Mouse (Mus musculus): ENCODE results near the gene Ano1. TPM values are rescaled to one million over a fixed set of nuclear protein-coding genes. Genes with fewer than 3 reads are reported as not detected.
A peak's percentile ranks its signal among the peaks of the same experiment; 100 is the strongest.

Ano1 gene
- polyA plus RNA-seq, 1 experiment from 2014 or later, result 13.0 TPM

- Histone ChIP-seq H3K9me3 (no peaks in the 10 kb centered on the region), H3K36me3 (replicated peaks) (no peaks in the 10 kb centered on the region), H3K27ac (no peak overlapping the region), H3K4me2 (no peak overlapping the region), H3K4me1 (peaks cover 21% of the 10 kb centered on the region), H3K27me3 (replicated peaks) (no peaks in the 10 kb centered on the region), H3K4me3 (no peak overlapping the region), H3K9ac (no peak overlapping the region)
- no peak for ATAC-seq (replicated peaks)
- 7% methylated on average over 6 of the region's 6 CpGs for WGBS
These were observed 166.1 kb downstream of the Ano1 start for GRCm38 (mm10) chr7:144585648-144586047.

- Histone ChIP-seq H3K9ac (no peak overlapping the region), H3K36me3 (replicated peaks) (peaks cover 16% of the 10 kb centered on the region; the same call in 1 of the 2 replicates), H3K27me3 (replicated peaks) (no peaks in the 10 kb centered on the region), H3K4me2 (no peak overlapping the region), H3K4me3 (no peak overlapping the region), H3K9me3 (no peaks in the 10 kb centered on the region), H3K27ac (no peak overlapping the region), H3K4me1 (peaks cover 22% of the 10 kb centered on the region)
- no peak for ATAC-seq (replicated peaks)
- 3% methylated on average over 4 of the region's 4 CpGs for WGBS
These were observed 168.2 kb downstream of the Ano1 start for GRCm38 (mm10) chr7:144583619-144584018.

- peak within 1 kb of the TSS; percentile 82 for H3K4me2 ChIP-seq
These were observed 169.3 kb downstream of the Ano1 start, which contains the start of gene Fadd for GRCm38 (mm10) chr7:144582284-144582980. Fadd (minus strand) TSS chr7:144582463.

GRCm38 (mm10) chr7:144581559-144582283 is 170.1 kb downstream of the Ano1 start:
- WGBS, result under 1% methylated on average over 43 of the region's 43 CpGs
- peak overlapping the region; percentile 92 for H3K4me3 ChIP-seq
- peak overlapping the region; percentile 91 for H3K27ac ChIP-seq
- H3K27me3 ChIP-seq (replicated peaks), result no peaks in the 10 kb centered on the region
- ATAC-seq (replicated peaks), result peak; percentile 85
- peaks cover 16% of the 10 kb centered on the region; the same call in 1 of the 2 replicates for H3K36me3 ChIP-seq (replicated peaks)
- peaks cover 22% of the 10 kb centered on the region for H3K4me1 ChIP-seq
- H3K9me3 ChIP-seq, result no peaks in the 10 kb centered on the region
- peak overlapping the region; percentile 82 for H3K4me2 ChIP-seq
- H3K9ac ChIP-seq, result peak overlapping the region; percentile 85

More at GRCm38 (mm10) chr7:144582284-144582980, 169.3 kb downstream of the Ano1 start, which contains the start of gene Fadd:
- ATAC-seq (replicated peaks), result peak; percentile 91
- Histone ChIP-seq H3K9me3 (no peaks in the 10 kb centered on the region), H3K36me3 (replicated peaks) (peaks cover 16% of the 10 kb centered on the region; the same call in 1 of the 2 replicates), H3K4me1 (peaks cover 22% of the 10 kb centered on the region), H3K9ac (peak within 1 kb of the TSS; percentile 85), H3K27ac (peak within 1 kb of the TSS; percentile 91), H3K4me3 (peak within 1 kb of the TSS; percentile 92), H3K27me3 (replicated peaks) (no peaks in the 10 kb centered on the region)
- WGBS, result 1% methylated on average over 34 of the region's 34 CpGs

GRCm38 (mm10) chr7:144577876-144578275 is 173.9 kb downstream of the Ano1 start:
- no peak overlapping the region for H3K27ac ChIP-seq
- H3K4me3 ChIP-seq, result no peak overlapping the region
- H3K9ac ChIP-seq, result no peak overlapping the region
- no peaks in the 10 kb centered on the region for H3K9me3 ChIP-seq
- peaks cover 16% of the 10 kb centered on the region; the same call in 1 of the 2 replicates for H3K36me3 ChIP-seq (replicated peaks)
- ATAC-seq (replicated peaks), result no peak
- no peaks in the 10 kb centered on the region for H3K27me3 ChIP-seq (replicated peaks)
- peaks cover 15% of the 10 kb centered on the region for H3K4me1 ChIP-seq
- no peak overlapping the region for H3K4me2 ChIP-seq
- WGBS, result 92% methylated on average over 5 of the region's 5 CpGs

GRCm38 (mm10) chr7:144572234-144572633 is 179.5 kb downstream of the Ano1 start:
- WGBS, result 83% methylated on average over 5 of the region's 5 CpGs
- Histone ChIP-seq H3K4me2 (no peak overlapping the region), H3K27ac (no peak overlapping the region), H3K27me3 (replicated peaks) (no peaks in the 10 kb centered on the region), H3K9me3 (no peaks in the 10 kb centered on the region), H3K36me3 (replicated peaks) (no peaks in the 10 kb centered on the region), H3K9ac (no peak overlapping the region), H3K4me3 (no peak overlapping the region), H3K4me1 (no peaks in the 10 kb centered on the region)
- no peak for ATAC-seq (replicated peaks)

- no peaks in the 10 kb centered on the region for H3K4me1 ChIP-seq
- H3K4me3 ChIP-seq, result no peak overlapping the region
- no peak overlapping the region for H3K9ac ChIP-seq
- no peak overlapping the region for H3K27ac ChIP-seq
- H3K9me3 ChIP-seq, result no peaks in the 10 kb centered on the region
- ATAC-seq (replicated peaks), result no peak
- no peak overlapping the region for H3K4me2 ChIP-seq
- H3K36me3 ChIP-seq (replicated peaks), result no peaks in the 10 kb centered on the region
- H3K27me3 ChIP-seq (replicated peaks), result no peaks in the 10 kb centered on the region
These were observed 180.2 kb downstream of the Ano1 start for GRCm38 (mm10) chr7:144571598-144571997.

- no peak overlapping the region for H3K27ac ChIP-seq
- H3K9ac ChIP-seq, result no peak overlapping the region
- no peaks in the 10 kb centered on the region; the same call in 1 of the 2 replicates for H3K27me3 ChIP-seq (replicated peaks)
- no peak for ATAC-seq (replicated peaks)
- no peak overlapping the region for H3K4me2 ChIP-seq
- H3K9me3 ChIP-seq, result no peaks in the 10 kb centered on the region
- 71% methylated on average over 7 of the region's 7 CpGs for WGBS
- H3K4me1 ChIP-seq, result no peaks in the 10 kb centered on the region
- H3K4me3 ChIP-seq, result no peak overlapping the region
- H3K36me3 ChIP-seq (replicated peaks), result no peaks in the 10 kb centered on the region
These were observed 182.3 kb downstream of the Ano1 start for GRCm38 (mm10) chr7:144569428-144569827.

- Histone ChIP-seq H3K27me3 (replicated peaks) (no peaks in the 10 kb centered on the region; the same call in 1 of the 2 replicates), H3K27ac (no peak overlapping the region), H3K36me3 (replicated peaks) (no peaks in the 10 kb centered on the region), H3K4me2 (no peak overlapping the region), H3K4me1 (no peaks in the 10 kb centered on the region), H3K4me3 (no peak overlapping the region), H3K9me3 (no peaks in the 10 kb centered on the region), H3K9ac (no peak overlapping the region)
- no peak for ATAC-seq (replicated peaks)
These were observed 183.7 kb downstream of the Ano1 start for GRCm38 (mm10) chr7:144568091-144568490.

GRCm38 (mm10) chr7:144566921-144567682 is 184.7 kb downstream of the Ano1 start:
- WGBS, result 70% methylated on average over 3 of the region's 3 CpGs
- no peaks in the 10 kb centered on the region for H3K36me3 ChIP-seq (replicated peaks)
- no peak for ATAC-seq (replicated peaks)
- H3K4me3 ChIP-seq, result no peak overlapping the region
- H3K27me3 ChIP-seq (replicated peaks), result no peaks in the 10 kb centered on the region; the same call in 1 of the 2 replicates
- no peaks in the 10 kb centered on the region for H3K9me3 ChIP-seq
- no peak overlapping the region for H3K9ac ChIP-seq
- no peaks in the 10 kb centered on the region for H3K4me1 ChIP-seq
- H3K27ac ChIP-seq, result no peak overlapping the region
- H3K4me2 ChIP-seq, result no peak overlapping the region

- Histone ChIP-seq H3K9ac (no peak overlapping the region), H3K36me3 (replicated peaks) (no peaks in the 10 kb centered on the region), H3K27ac (no peak overlapping the region), H3K4me3 (no peak overlapping the region), H3K4me1 (no peaks in the 10 kb centered on the region), H3K27me3 (replicated peaks) (no peaks in the 10 kb centered on the region; the same call in 1 of the 2 replicates), H3K9me3 (no peaks in the 10 kb centered on the region), H3K4me2 (no peak overlapping the region)
- 67% methylated on average over 9 of the region's 9 CpGs for WGBS
- no peak for ATAC-seq (replicated peaks)
These were observed 188.2 kb downstream of the Ano1 start for GRCm38 (mm10) chr7:144563456-144564155.

Measured in midbrain, embryonic 15.5 days (tissue).